Mouse (Mus musculus): ENCODE measurements at regions not wholly inside any gene's neighbourhood (a gene's known extent, or its start where the extent isn't known, plus 50 kb on each side); places are given as distances from the start of the nearest gene placed in this dataset.

DNA sequence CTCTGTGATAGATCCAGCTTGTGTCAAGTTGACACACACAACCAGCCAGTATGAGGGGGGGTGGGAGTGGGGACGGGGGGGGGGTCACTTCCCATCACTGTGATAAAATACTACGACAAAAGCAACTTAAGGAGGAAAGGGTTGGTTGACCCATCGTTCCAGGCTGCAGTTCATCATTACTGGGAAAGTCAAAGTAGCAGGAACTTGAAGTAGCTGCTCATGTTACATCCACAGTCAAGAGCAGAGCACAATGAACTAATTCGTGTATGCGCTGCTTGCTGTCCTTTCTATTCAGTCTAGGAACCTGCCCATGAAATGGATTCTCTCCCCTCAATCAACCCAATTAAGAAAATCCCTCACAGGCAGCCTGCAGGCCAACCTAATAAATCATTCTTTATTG, 88.8 kb upstream of the Cxcl12 start:
- no peak overlapping the region for H3K9ac ChIP-seq (ENCODE audit: low read length)
- 0 out of 2 replicates have a peak, but pooled peaks cover 3% of the 10 kb centered on the region for H3K4me1 ChIP-seq (ENCODE audit: control insufficient read depth, insufficient read depth, low read length)
- H3K27ac ChIP-seq (ENCODE audit: low read length) = no peak overlapping the region
- no peak overlapping the region for H3K4me2 ChIP-seq (ENCODE audit: low read depth, low read length)
- no peak overlapping the region for H3K4me3 ChIP-seq (replicated peaks; ENCODE audit: low read length)
- 50% methylated on average over 5 of the region's 5 CpGs for WGBS
- no peak for ATAC-seq (ENCODE audit: insufficient read depth, low FRiP score)
- H3K27me3 ChIP-seq (ENCODE audit: control insufficient read depth, insufficient read depth, low read length) = no peaks in the 10 kb centered on the region
- H3K36me3 ChIP-seq (ENCODE audit: control insufficient read depth, insufficient read depth, low read length) = no peaks in the 10 kb centered on the region
- no peaks in the 10 kb centered on the region for H3K9me3 ChIP-seq (replicated peaks; ENCODE audit: control insufficient read depth, low read length)

- Histone ChIP-seq H3K4me1 (ENCODE audit: control insufficient read depth, insufficient read depth, low read length) (peaks cover 5% of the 10 kb centered on the region; the same call in 1 of the 2 replicates), H3K4me2 (ENCODE audit: low read depth, low read length) (no peak overlapping the region)
These were observed 87.4 kb upstream of the Cxcl12 start for GRCm38 (mm10) chr6:117080973-117081372.

DNA sequence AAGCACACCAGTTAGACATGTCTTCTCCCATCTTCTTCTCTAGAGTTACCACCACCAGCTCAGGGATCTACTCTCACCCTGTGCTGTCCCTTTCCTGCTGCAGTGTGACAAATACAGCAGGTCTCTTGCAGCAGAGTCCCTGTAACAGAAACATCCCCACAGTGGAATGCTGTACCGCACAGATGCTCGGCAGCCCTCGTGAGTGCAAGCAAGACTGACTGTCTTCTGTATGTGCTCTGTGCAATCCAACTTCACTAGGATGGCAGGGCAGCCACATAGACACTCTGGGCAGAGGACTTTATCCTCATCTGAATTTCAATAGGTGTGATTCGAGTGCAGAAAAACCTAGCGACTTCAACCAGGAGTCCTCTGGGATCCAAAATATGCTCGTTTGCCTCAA, 84.1 kb upstream of the Cxcl12 start:
- no peaks in the 10 kb centered on the region for H3K9me3 ChIP-seq (replicated peaks; ENCODE audit: control insufficient read depth, low read length)
- ATAC-seq (ENCODE audit: insufficient read depth, low FRiP score) = no peak

More at GRCm38 (mm10) chr6:117080973-117081372, 87.4 kb upstream of the Cxcl12 start:
- Histone ChIP-seq H3K36me3 (ENCODE audit: control insufficient read depth, insufficient read depth, low read length) (no peaks in the 10 kb centered on the region), H3K9ac (ENCODE audit: low read length) (no peak overlapping the region), H3K27ac (ENCODE audit: low read length) (no peak overlapping the region), H3K27me3 (ENCODE audit: control insufficient read depth, insufficient read depth, low read length) (no peaks in the 10 kb centered on the region), H3K4me3 (replicated peaks; ENCODE audit: low read length) (no peak overlapping the region), H3K9me3 (replicated peaks; ENCODE audit: control insufficient read depth, low read length) (no peaks in the 10 kb centered on the region)
- ATAC-seq (ENCODE audit: insufficient read depth, low FRiP score) = no peak
- 48% methylated on average over 13 of the region's 13 CpGs for WGBS

GRCm38 (mm10) chr6:117084833-117085500, 83.4 kb upstream of the Cxcl12 start:
- Histone ChIP-seq H3K4me2 (ENCODE audit: low read depth, low read length) (no peak overlapping the region), H3K9me3 (replicated peaks; ENCODE audit: control insufficient read depth, low read length) (no peaks in the 10 kb centered on the region), H3K4me3 (replicated peaks; ENCODE audit: low read length) (no peak overlapping the region), H3K9ac (ENCODE audit: low read length) (no peak overlapping the region), H3K27me3 (ENCODE audit: control insufficient read depth, insufficient read depth, low read length) (no peaks in the 10 kb centered on the region), H3K36me3 (ENCODE audit: control insufficient read depth, insufficient read depth, low read length) (no peaks in the 10 kb centered on the region), H3K4me1 (ENCODE audit: control insufficient read depth, insufficient read depth, low read length) (peaks cover 2% of the 10 kb centered on the region; the same call in 1 of the 2 replicates), H3K27ac (ENCODE audit: low read length) (no peak overlapping the region)
- no peak; the same call in 1 of the 2 replicates for ATAC-seq (ENCODE audit: insufficient read depth, low FRiP score)
- 48% methylated on average over 13 of the region's 13 CpGs for WGBS

More for the DNA sequence above, 84.1 kb upstream of the Cxcl12 start:
- no peaks in the 10 kb centered on the region for H3K36me3 ChIP-seq (ENCODE audit: control insufficient read depth, insufficient read depth, low read length)
- no peak overlapping the region for H3K4me2 ChIP-seq (ENCODE audit: low read depth, low read length)
- 58% methylated on average over 6 of the region's 6 CpGs for WGBS
- H3K27me3 ChIP-seq (ENCODE audit: control insufficient read depth, insufficient read depth, low read length) = no peaks in the 10 kb centered on the region
- H3K4me3 ChIP-seq (replicated peaks; ENCODE audit: low read length) = no peak overlapping the region
- no peak overlapping the region for H3K27ac ChIP-seq (ENCODE audit: low read length)
- no peak overlapping the region for H3K9ac ChIP-seq (ENCODE audit: low read length)
- peaks cover 2% of the 10 kb centered on the region; the same call in 1 of the 2 replicates for H3K4me1 ChIP-seq (ENCODE audit: control insufficient read depth, insufficient read depth, low read length)

DNA sequence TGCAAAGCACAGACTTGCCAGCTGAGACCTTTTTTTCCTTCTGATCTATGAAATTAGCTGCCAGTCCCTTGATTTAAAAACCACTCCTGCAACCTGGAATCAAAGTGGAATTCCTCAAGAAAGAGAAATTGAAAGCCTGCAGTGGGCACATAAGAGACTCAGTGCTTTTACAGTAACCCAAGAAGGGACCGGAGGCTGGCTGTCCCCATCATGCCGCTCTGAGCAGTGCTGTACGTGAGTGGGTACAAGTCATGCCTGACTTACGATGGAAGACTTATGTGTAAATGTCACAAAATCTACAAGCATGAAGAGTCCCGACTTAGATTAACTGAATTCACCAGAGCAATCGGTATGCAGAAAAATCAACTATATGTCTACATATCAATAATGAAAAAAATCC, 73.6 kb upstream of the Cxcl12 start:
- H3K4me1 ChIP-seq (ENCODE audit: control insufficient read depth, insufficient read depth, low read length) = no peaks in the 10 kb centered on the region; the same call in 1 of the 2 replicates
- no peaks in the 10 kb centered on the region for H3K9me3 ChIP-seq (replicated peaks; ENCODE audit: control insufficient read depth, low read length)
- no peaks in the 10 kb centered on the region for H3K27me3 ChIP-seq (ENCODE audit: control insufficient read depth, insufficient read depth, low read length)
- H3K4me2 ChIP-seq (ENCODE audit: low read depth, low read length) = no peak overlapping the region
- no peak overlapping the region for H3K9ac ChIP-seq (ENCODE audit: low read length)
- no peak for ATAC-seq (ENCODE audit: insufficient read depth, low FRiP score)
- no peak overlapping the region for H3K27ac ChIP-seq (ENCODE audit: low read length)
- no peak overlapping the region for H3K4me3 ChIP-seq (replicated peaks; ENCODE audit: low read length)
- 92% methylated on average over 6 of the region's 6 CpGs for WGBS
- H3K36me3 ChIP-seq (ENCODE audit: control insufficient read depth, insufficient read depth, low read length) = no peaks in the 10 kb centered on the region

- H3K4me1 ChIP-seq (ENCODE audit: control insufficient read depth, insufficient read depth, low read length) = peaks cover 3% of the 10 kb centered on the region; the same call in 1 of the 2 replicates
- H3K4me2 ChIP-seq (ENCODE audit: low read depth, low read length) = no peak overlapping the region
- H3K27ac ChIP-seq (ENCODE audit: low read length) = no peak overlapping the region
- no peak for ATAC-seq (ENCODE audit: insufficient read depth, low FRiP score)
- WGBS = 52% methylated on average over 10 of the region's 10 CpGs
- H3K27me3 ChIP-seq (ENCODE audit: control insufficient read depth, insufficient read depth, low read length) = no peaks in the 10 kb centered on the region
- H3K9ac ChIP-seq (ENCODE audit: low read length) = no peak overlapping the region
- H3K36me3 ChIP-seq (ENCODE audit: control insufficient read depth, insufficient read depth, low read length) = no peaks in the 10 kb centered on the region
- H3K4me3 ChIP-seq (replicated peaks; ENCODE audit: low read length) = no peak overlapping the region
- no peaks in the 10 kb centered on the region for H3K9me3 ChIP-seq (replicated peaks; ENCODE audit: control insufficient read depth, low read length)
These were observed 68.5 kb upstream of the Cxcl12 start for GRCm38 (mm10) chr6:117099871-117100270.

GRCm38 (mm10) chr6:117102693-117103092, 65.6 kb upstream of the Cxcl12 start:
- ATAC-seq (ENCODE audit: insufficient read depth, low FRiP score) = no peak
- Histone ChIP-seq H3K27me3 (ENCODE audit: control insufficient read depth, insufficient read depth, low read length) (no peaks in the 10 kb centered on the region), H3K27ac (ENCODE audit: low read length) (no peak overlapping the region), H3K36me3 (ENCODE audit: control insufficient read depth, insufficient read depth, low read length) (no peaks in the 10 kb centered on the region), H3K4me2 (ENCODE audit: low read depth, low read length) (no peak overlapping the region), H3K4me1 (ENCODE audit: control insufficient read depth, insufficient read depth, low read length) (peaks cover 9% of the 10 kb centered on the region), H3K4me3 (replicated peaks; ENCODE audit: low read length) (no peak overlapping the region), H3K9ac (ENCODE audit: low read length) (no peak overlapping the region), H3K9me3 (replicated peaks; ENCODE audit: control insufficient read depth, low read length) (no peaks in the 10 kb centered on the region)
- 51% methylated on average over 4 of the region's 4 CpGs for WGBS

- peaks cover 9% of the 10 kb centered on the region for H3K4me1 ChIP-seq (ENCODE audit: control insufficient read depth, insufficient read depth, low read length)
- H3K9me3 ChIP-seq (replicated peaks; ENCODE audit: control insufficient read depth, low read length) = no peaks in the 10 kb centered on the region
- ATAC-seq (ENCODE audit: insufficient read depth, low FRiP score) = no peak
- no peaks in the 10 kb centered on the region for H3K27me3 ChIP-seq (ENCODE audit: control insufficient read depth, insufficient read depth, low read length)
- H3K4me3 ChIP-seq (replicated peaks; ENCODE audit: low read length) = no peak overlapping the region
- H3K9ac ChIP-seq (ENCODE audit: low read length) = no peak overlapping the region
- H3K27ac ChIP-seq (ENCODE audit: low read length) = no peak overlapping the region
- H3K4me2 ChIP-seq (ENCODE audit: low read depth, low read length) = no peak overlapping the region
- no peaks in the 10 kb centered on the region for H3K36me3 ChIP-seq (ENCODE audit: control insufficient read depth, insufficient read depth, low read length)
- 69% methylated on average over 6 of the region's 6 CpGs for WGBS
These were observed 64.3 kb upstream of the Cxcl12 start for GRCm38 (mm10) chr6:117104047-117104446.

DNA sequence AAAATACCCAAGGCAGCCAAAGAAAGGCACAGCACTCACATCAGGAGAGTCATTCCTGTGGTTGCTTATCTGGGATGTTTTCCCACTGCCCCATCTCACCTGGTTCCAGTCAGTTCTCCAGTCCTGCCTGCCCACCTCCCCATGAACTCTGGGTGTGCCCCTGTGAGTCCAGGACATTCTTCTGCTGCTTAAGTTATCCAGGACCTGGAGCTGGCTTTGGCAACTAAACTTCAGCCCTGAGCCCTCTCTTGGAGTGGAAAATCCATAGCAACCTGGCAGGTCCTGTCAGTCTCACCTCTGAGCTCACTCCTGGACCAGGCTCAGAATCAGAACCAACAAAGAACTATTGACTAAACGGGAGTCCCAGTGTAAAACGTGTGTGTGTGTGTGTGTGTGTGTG, 63.9 kb upstream of the Cxcl12 start:
- peaks cover 9% of the 10 kb centered on the region for H3K4me1 ChIP-seq (ENCODE audit: control insufficient read depth, insufficient read depth, low read length)
- ATAC-seq (ENCODE audit: insufficient read depth, low FRiP score) = no peak
- H3K36me3 ChIP-seq (ENCODE audit: control insufficient read depth, insufficient read depth, low read length) = no peaks in the 10 kb centered on the region
- H3K27ac ChIP-seq (ENCODE audit: low read length) = no peak overlapping the region
- no peaks in the 10 kb centered on the region for H3K27me3 ChIP-seq (ENCODE audit: control insufficient read depth, insufficient read depth, low read length)
- H3K9me3 ChIP-seq (replicated peaks; ENCODE audit: control insufficient read depth, low read length) = no peaks in the 10 kb centered on the region
- H3K9ac ChIP-seq (ENCODE audit: low read length) = no peak overlapping the region
- no peak overlapping the region for H3K4me3 ChIP-seq (replicated peaks; ENCODE audit: low read length)
- 69% methylated on average over 2 of the region's 2 CpGs for WGBS
- H3K4me2 ChIP-seq (ENCODE audit: low read depth, low read length) = no peak overlapping the region
